Mouse (Mus musculus) neural tube, embryonic 11.5 days (tissue): ENCODE results near the gene Stat5a. TPM values are rescaled to one million over a fixed set of nuclear protein-coding genes. Genes with fewer than 3 reads are reported as not detected.

Experiments
- ATAC-seq: fragments of 200-750 bp; cut with Nextera tagmentation; 2 replicates; pipeline ENCODE4 v1.8.0; 2017; ENCODE audit warnings: moderate number of reproducible peaks, mild to moderate bottlenecking, moderate TSS enrichment, moderate library complexity; ENCODE audit not compliant: insufficient read depth, low FRiP score, low TSS enrichment
- DNase-seq: peaks from one replicate; pipeline ENCODE4 v3.0.0-alpha.2; 2015; ENCODE audit warnings: low spot score
- H3K27ac ChIP-seq: fragments of 300-500 bp; sonication (generic); 2 replicates; pipeline ENCODE4 v1.5.1; 2014; ENCODE audit warnings: low read depth, mild to moderate bottlenecking, low read length
- H3K27me3 ChIP-seq: fragments of 300-500 bp; sonication (generic); 2 replicates; pipeline ENCODE4 v1.6.1; 2014; ENCODE audit warnings: mild to moderate bottlenecking, low read length, mixed read lengths; ENCODE audit not compliant: control insufficient read depth, insufficient read depth
- H3K36me3 ChIP-seq: fragments of 300-500 bp; sonication (generic); 2 replicates; pipeline ENCODE4 v1.6.1; 2014; ENCODE audit warnings: mild to moderate bottlenecking, low read length, moderate library complexity, mixed read lengths; ENCODE audit not compliant: control insufficient read depth, insufficient read depth
- H3K4me1 ChIP-seq: fragments of 300-500 bp; sonication (generic); 2 replicates; pipeline ENCODE4 v1.6.1; 2014; ENCODE audit warnings: low read length, mixed read lengths; ENCODE audit not compliant: control insufficient read depth, insufficient read depth
- H3K4me2 ChIP-seq: fragments of 300-500 bp; sonication (generic); 2 replicates; pipeline ENCODE4 v1.6.1; 2014; ENCODE audit warnings: low read depth, mild to moderate bottlenecking, moderate library complexity
- H3K4me3 ChIP-seq: fragments of 300-500 bp; sonication (generic); 2 replicates; pipeline ENCODE4 v1.5.1; 2014; ENCODE audit warnings: low read depth, low read length
- H3K9ac ChIP-seq: fragments of 300-500 bp; sonication (generic); 2 replicates; pipeline ENCODE4 v1.6.1; 2014; ENCODE audit warnings: mild to moderate bottlenecking, low read length
- H3K9me3 ChIP-seq: fragments of 300-500 bp; sonication (generic); 2 replicates; pipeline ENCODE4 v1.6.1; 2016; ENCODE audit warnings: low read length; ENCODE audit not compliant: control insufficient read depth
- WGBS: fragments of 180-500 bp; shearing (Covaris S2); extraction: QIAGEN DNeasy Blood & Tissue Kit; methylation state at CpG from one replicate; pipeline ENCODE4 v1.1.7; 2014; 5-methylcytosine and 5-hydroxymethylcytosine counted together
- polyA plus RNA-seq: library from polyadenylated mRNA; unstranded; fragments of >200 nt; fragmentation: Nextera tagmentation; extraction: Ambion mirVana; gene quantifications from 2 replicates; pipeline ENCODE4 v1.2.1, GENCODE M21; 2014

Gene Stat5a
- polyA plus RNA-seq, 1 experiment from 2014 or later = 1.3 TPM

GRCm38 (mm10) chr11:100908567-100908966, 49.4 kb downstream of the Stat5a start:
- no peak overlapping the region for H3K4me3 ChIP-seq
- peaks cover 2% of the 10 kb centered on the region for H3K36me3 ChIP-seq
- no peak overlapping the region for H3K4me2 ChIP-seq
- H3K9me3 ChIP-seq = no peaks in the 10 kb centered on the region
- H3K27ac ChIP-seq = no peak overlapping the region
- no peak for ATAC-seq
- WGBS = 81% methylated on average over 9 of the region's 9 CpGs
- no peaks in the 10 kb centered on the region for H3K27me3 ChIP-seq
- DNase-seq = no peak
- no peaks in the 10 kb centered on the region for H3K4me1 ChIP-seq
- H3K9ac ChIP-seq = no peak overlapping the region

GRCm38 (mm10) chr11:100912401-100913155, 53.4 kb downstream of the Stat5a start:
- DNase-seq = no peak
- Histone ChIP-seq H3K9me3 (no peaks in the 10 kb centered on the region), H3K36me3 (no peaks in the 10 kb centered on the region), H3K4me1 (no peaks in the 10 kb centered on the region), H3K9ac (no peak overlapping the region), H3K4me3 (no peak overlapping the region), H3K4me2 (no peak overlapping the region), H3K27ac (no peak overlapping the region), H3K27me3 (no peaks in the 10 kb centered on the region)
- ATAC-seq = no peak
- WGBS = 93% methylated on average over 17 of the region's 17 CpGs

- Histone ChIP-seq H3K36me3 (no peaks in the 10 kb centered on the region), H3K4me3 (no peak overlapping the region), H3K27me3 (no peaks in the 10 kb centered on the region), H3K9me3 (no peaks in the 10 kb centered on the region), H3K4me2 (no peak overlapping the region), H3K9ac (no peak overlapping the region), H3K27ac (no peak overlapping the region), H3K4me1 (no peaks in the 10 kb centered on the region)
- WGBS = 87% methylated on average over 5 of the region's 5 CpGs
- no peak for ATAC-seq
- DNase-seq = no peak
Observed at GRCm38 (mm10) chr11:100914415-100914814, 55.3 kb downstream of the Stat5a start.

- 96% methylated on average over 3 of the region's 3 CpGs for WGBS
- H3K4me3 ChIP-seq = no peak overlapping the region
- H3K4me1 ChIP-seq = no peaks in the 10 kb centered on the region
- H3K36me3 ChIP-seq = no peaks in the 10 kb centered on the region
- H3K27ac ChIP-seq = no peak overlapping the region
- DNase-seq = no peak
- no peak overlapping the region for H3K9ac ChIP-seq
- ATAC-seq = no peak
- no peak overlapping the region for H3K4me2 ChIP-seq
- H3K27me3 ChIP-seq = no peaks in the 10 kb centered on the region
- no peaks in the 10 kb centered on the region for H3K9me3 ChIP-seq
Observed at GRCm38 (mm10) chr11:100915063-100915462, 55.9 kb downstream of the Stat5a start.

- no peaks in the 10 kb centered on the region for H3K36me3 ChIP-seq
- no peak overlapping the region for H3K4me2 ChIP-seq
- DNase-seq = no peak
- no peak for ATAC-seq
- H3K4me3 ChIP-seq = no peak overlapping the region
- H3K27ac ChIP-seq = no peak overlapping the region
- 89% methylated on average over 4 of the region's 4 CpGs for WGBS
- H3K27me3 ChIP-seq = no peaks in the 10 kb centered on the region
- no peaks in the 10 kb centered on the region for H3K9me3 ChIP-seq
- no peaks in the 10 kb centered on the region for H3K4me1 ChIP-seq
- no peak overlapping the region for H3K9ac ChIP-seq
Observed at GRCm38 (mm10) chr11:100916432-100916971, 57.4 kb downstream of the Stat5a start.

GRCm38 (mm10) chr11:100918007-100918406, 58.9 kb downstream of the Stat5a start:
- H3K27ac ChIP-seq = no peak overlapping the region
- no peak overlapping the region for H3K4me3 ChIP-seq
- H3K4me2 ChIP-seq = no peak overlapping the region
- H3K9me3 ChIP-seq = no peaks in the 10 kb centered on the region
- ATAC-seq = no peak
- no peak for DNase-seq
- H3K27me3 ChIP-seq = no peaks in the 10 kb centered on the region
- no peaks in the 10 kb centered on the region for H3K4me1 ChIP-seq
- no peak overlapping the region for H3K9ac ChIP-seq
- 90% methylated on average over 5 of the region's 5 CpGs for WGBS
- no peaks in the 10 kb centered on the region for H3K36me3 ChIP-seq

DNA sequence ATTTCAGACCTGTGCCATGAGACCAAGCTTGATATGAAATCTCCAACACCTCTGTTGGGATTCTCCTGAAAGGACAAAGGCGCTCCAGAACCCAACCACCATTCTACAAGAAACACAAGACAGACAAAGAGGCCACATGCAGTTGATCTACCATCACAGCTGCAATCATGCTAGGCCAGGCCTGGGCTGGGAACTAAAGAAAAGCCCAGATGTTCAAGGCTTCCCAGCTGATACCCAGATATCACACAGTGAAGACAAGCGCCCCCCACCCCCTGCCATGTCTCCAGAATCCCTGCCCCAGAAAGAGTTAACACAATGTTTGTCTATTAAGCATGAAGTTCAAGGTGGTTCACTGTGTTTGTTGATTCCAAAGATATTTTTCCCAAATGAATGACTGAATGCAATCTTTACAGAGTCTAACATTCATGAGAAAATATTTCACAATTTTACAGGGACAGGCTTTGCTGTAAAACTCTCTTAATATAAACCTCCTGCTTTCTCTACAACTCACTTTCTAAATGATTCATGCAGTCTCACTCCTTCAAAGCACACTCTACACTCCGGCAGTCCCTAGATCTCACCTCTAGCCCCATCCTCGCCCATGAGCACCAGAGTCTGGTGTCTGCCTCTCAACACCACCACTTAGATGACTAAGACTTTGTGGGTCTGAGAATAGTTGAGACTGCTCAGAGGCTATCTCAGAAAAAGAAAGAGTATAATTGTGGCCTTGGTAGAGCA, 61.9 kb downstream of the Stat5a start:
- Histone ChIP-seq H3K9ac (no peak overlapping the region), H3K4me2 (no peak overlapping the region), H3K9me3 (no peaks in the 10 kb centered on the region), H3K27ac (no peak overlapping the region), H3K27me3 (no peaks in the 10 kb centered on the region), H3K4me1 (no peaks in the 10 kb centered on the region), H3K4me3 (no peak overlapping the region), H3K36me3 (no peaks in the 10 kb centered on the region)
- ATAC-seq (no peak), DNase-seq (no peak)
- 86% methylated on average over 4 of the region's 4 CpGs for WGBS

DNA sequence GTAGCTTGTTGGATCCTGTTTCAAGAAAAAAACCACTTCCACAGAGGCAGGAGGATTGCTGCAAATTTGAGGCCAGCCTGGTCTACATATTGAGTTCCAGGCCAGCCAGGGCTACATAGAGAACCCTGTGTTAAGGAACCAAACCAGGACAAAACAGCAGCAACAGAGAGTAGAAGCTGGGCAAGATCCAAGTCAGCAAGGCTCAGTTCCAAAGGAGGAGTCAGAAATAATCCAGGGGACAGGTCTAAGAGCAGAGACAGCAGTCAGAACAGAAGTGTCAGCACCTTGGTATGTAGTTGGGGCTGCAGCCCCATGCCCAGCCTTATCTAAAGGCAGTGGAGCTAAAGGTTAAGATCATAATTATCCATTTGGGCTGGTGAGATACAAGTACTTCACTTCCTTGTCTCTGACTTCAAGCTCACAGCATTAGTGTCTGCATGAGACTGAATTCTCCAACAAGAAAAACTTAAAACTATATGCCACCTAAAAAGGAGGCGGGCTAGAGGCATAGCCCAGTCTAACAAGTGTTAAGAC, 65.3 kb downstream of the Stat5a start:
- ATAC-seq = no peak
- H3K4me3 ChIP-seq = no peak overlapping the region
- no peak overlapping the region for H3K27ac ChIP-seq
- H3K4me2 ChIP-seq = no peak overlapping the region
- H3K27me3 ChIP-seq = no peaks in the 10 kb centered on the region
- no peaks in the 10 kb centered on the region for H3K36me3 ChIP-seq
- WGBS = 81% methylated on average over 1 of the region's 1 CpGs
- DNase-seq = no peak
- no peaks in the 10 kb centered on the region for H3K4me1 ChIP-seq
- H3K9ac ChIP-seq = no peak overlapping the region
- H3K9me3 ChIP-seq = no peaks in the 10 kb centered on the region
